Mouse (Mus musculus) liver, postnatal 0 days (tissue): ENCODE measurements at regions not wholly inside any gene's neighbourhood (a gene's known extent, or its start where the extent isn't known, plus 50 kb on each side); places are given as distances from the start of the nearest gene placed in this dataset.
A peak's percentile ranks its signal among the peaks of the same experiment; 100 is the strongest.

Experiments
- ATAC-seq: fragments of 200-750 bp; cut with Nextera tagmentation; 2 replicates; pipeline ENCODE4 v1.8.0; 2017; ENCODE audit warnings: mild to moderate bottlenecking, moderate library complexity
- DNase-seq: peaks from one replicate; pipeline ENCODE4 v3.0.0-alpha.2; 2016
- H3K27ac ChIP-seq: fragments of 300-500 bp; sonication (generic); 2 replicates; pipeline ENCODE4 v1.5.1; 2014; ENCODE audit warnings: antibody characterized with exemption, moderate library complexity, mild to moderate bottlenecking, low read depth
- H3K27me3 ChIP-seq: fragments of 300-500 bp; sonication (generic); 2 replicates; pipeline ENCODE4 v1.6.1; 2014; ENCODE audit warnings: low read length, control low read depth, mixed read lengths; ENCODE audit not compliant: insufficient read depth
- H3K36me3 ChIP-seq: fragments of 300-500 bp; sonication (generic); replicated peaks from 2 replicates; pipeline ENCODE4 v1.6.1; 2014; ENCODE audit warnings: mild to moderate bottlenecking, control low read depth, low read length, moderate library complexity, mixed read lengths; ENCODE audit not compliant: insufficient read depth
- H3K4me1 ChIP-seq: fragments of 300-500 bp; sonication (generic); 2 replicates; pipeline ENCODE4 v1.6.1; 2014; ENCODE audit warnings: antibody characterized with exemption, mild to moderate bottlenecking, control low read depth; ENCODE audit not compliant: insufficient read depth
- H3K4me2 ChIP-seq: fragments of 300-500 bp; sonication (generic); 2 replicates; pipeline ENCODE4 v1.6.1; 2014; ENCODE audit warnings: low read depth, mild to moderate bottlenecking, low read length, moderate library complexity, mixed read lengths
- H3K4me3 ChIP-seq: fragments of 300-500 bp; sonication (generic); 2 replicates; pipeline ENCODE4 v1.5.1; 2014; ENCODE audit warnings: low read depth, low read length
- H3K9ac ChIP-seq: fragments of 300-500 bp; sonication (generic); replicated peaks from 2 replicates; pipeline ENCODE4 v1.6.1; 2014; ENCODE audit warnings: mild to moderate bottlenecking, moderate library complexity
- H3K9me3 ChIP-seq: fragments of 300-500 bp; sonication (generic); 2 replicates; pipeline ENCODE4 v1.6.1; 2016; ENCODE audit warnings: mild to moderate bottlenecking, control low read depth, low read length, mixed read lengths
- CTCF ChIP-seq: sonication (generic); IDR thresholded peaks from 2 replicates; pipeline ENCODE4 v1.5.1; 2016; ENCODE audit warnings: antibody characterized with exemption, low read depth
- EP300 ChIP-seq: IDR thresholded peaks from 2 replicates; pipeline ENCODE4 v1.6.1; 2016; ENCODE audit warnings: antibody characterized with exemption, low read depth, mild to moderate bottlenecking
- WGBS: fragments of 180-500 bp; shearing (Covaris S2); extraction: QIAGEN DNeasy Blood & Tissue Kit; methylation state at CpG from one replicate; pipeline ENCODE4 v1.1.7; 2014; ENCODE audit not compliant: insufficient replicate concordance; 5-methylcytosine and 5-hydroxymethylcytosine counted together

- no peak for ATAC-seq
- Histone ChIP-seq H3K27ac (no peak overlapping the region), H3K4me1 (no peaks in the 10 kb centered on the region), H3K4me3 (no peak overlapping the region), H3K9me3 (no peaks in the 10 kb centered on the region), H3K4me2 (no peak overlapping the region), H3K27me3 (no peaks in the 10 kb centered on the region), H3K36me3 (no peaks in the 10 kb centered on the region), H3K9ac (no peak overlapping the region)
- no peak for DNase-seq
- TF ChIP-seq CTCF (no peak), EP300 (no peak)
These were observed 5024.1 kb upstream of the Gm7489 start for GRCm38 (mm10) chr15:48860627-48861026.

- TF ChIP-seq CTCF (no peak), EP300 (no peak)
- H3K9ac ChIP-seq = no peak overlapping the region
- H3K27me3 ChIP-seq = no peaks in the 10 kb centered on the region
- H3K9me3 ChIP-seq = no peaks in the 10 kb centered on the region
- DNase-seq (no peak), ATAC-seq (peak; percentile 64)
- H3K4me2 ChIP-seq = no peak overlapping the region
- no peaks in the 10 kb centered on the region for H3K4me1 ChIP-seq
- H3K27ac ChIP-seq = no peak overlapping the region
- no peaks in the 10 kb centered on the region for H3K36me3 ChIP-seq
- 43% methylated on average over 3 of the region's 3 CpGs for WGBS
- no peak overlapping the region for H3K4me3 ChIP-seq
These were observed 4986.2 kb upstream of the Gm7489 start for GRCm38 (mm10) chr15:48898546-48898945.

GRCm38 (mm10) chr15:48904687-48905086 is 4980.0 kb upstream of the Gm7489 start:
- Histone ChIP-seq H3K27ac (no peak overlapping the region), H3K4me3 (no peak overlapping the region), H3K4me1 (no peaks in the 10 kb centered on the region), H3K4me2 (no peak overlapping the region), H3K9ac (no peak overlapping the region), H3K36me3 (no peaks in the 10 kb centered on the region), H3K9me3 (no peaks in the 10 kb centered on the region), H3K27me3 (no peaks in the 10 kb centered on the region)
- no peak for TF ChIP-seq CTCF
- TF ChIP-seq EP300 = no peak
- no peak for ATAC-seq
- 55% methylated on average over 3 of the region's 3 CpGs for WGBS
- DNase-seq = no peak

GRCm38 (mm10) chr15:48925940-48926339 is 4958.8 kb upstream of the Gm7489 start:
- Histone ChIP-seq H3K4me1 (no peaks in the 10 kb centered on the region), H3K36me3 (no peaks in the 10 kb centered on the region), H3K27ac (no peak overlapping the region), H3K4me3 (no peak overlapping the region), H3K27me3 (no peaks in the 10 kb centered on the region), H3K4me2 (no peak overlapping the region), H3K9ac (no peak overlapping the region), H3K9me3 (no peaks in the 10 kb centered on the region)
- no peak for TF ChIP-seq EP300
- TF ChIP-seq CTCF = peak; percentile 23; the same call in 1 of the 2 replicates
- no peak for DNase-seq
- WGBS = 30% methylated on average over 3 of the region's 3 CpGs
- no peak for ATAC-seq

GRCm38 (mm10) chr15:48946150-48946549 is 4938.6 kb upstream of the Gm7489 start:
- no peak overlapping the region for H3K9ac ChIP-seq
- 70% methylated on average over 2 of the region's 2 CpGs for WGBS
- H3K4me2 ChIP-seq = no peak overlapping the region
- no peaks in the 10 kb centered on the region for H3K27me3 ChIP-seq
- no peak overlapping the region for H3K4me3 ChIP-seq
- no peaks in the 10 kb centered on the region for H3K36me3 ChIP-seq
- ATAC-seq (no peak), DNase-seq (no peak)
- no peaks in the 10 kb centered on the region for H3K4me1 ChIP-seq
- H3K9me3 ChIP-seq = no peaks in the 10 kb centered on the region
- no peak for TF ChIP-seq EP300
- no peak for TF ChIP-seq CTCF
- H3K27ac ChIP-seq = no peak overlapping the region

GRCm38 (mm10) chr15:48976176-48976575 is 4908.5 kb upstream of the Gm7489 start:
- TF ChIP-seq CTCF (no peak), EP300 (no peak)
- no peak for ATAC-seq

GRCm38 (mm10) chr15:48976583-48976982 is 4908.1 kb upstream of the Gm7489 start:
- ATAC-seq = no peak
- H3K27ac ChIP-seq = no peak overlapping the region

More at GRCm38 (mm10) chr15:48976176-48976575, 4908.5 kb upstream of the Gm7489 start:
- no peaks in the 10 kb centered on the region for H3K9me3 ChIP-seq
- WGBS = 61% methylated on average over 4 of the region's 4 CpGs
- no peaks in the 10 kb centered on the region for H3K27me3 ChIP-seq
- H3K4me1 ChIP-seq = no peaks in the 10 kb centered on the region
- H3K27ac ChIP-seq = no peak overlapping the region
- no peaks in the 10 kb centered on the region for H3K36me3 ChIP-seq
- no peak overlapping the region for H3K9ac ChIP-seq
- no peak overlapping the region for H3K4me3 ChIP-seq
- H3K4me2 ChIP-seq = no peak overlapping the region
- no peak for DNase-seq

More at GRCm38 (mm10) chr15:48976583-48976982, 4908.1 kb upstream of the Gm7489 start:
- Histone ChIP-seq H3K9ac (no peak overlapping the region), H3K36me3 (no peaks in the 10 kb centered on the region), H3K27me3 (no peaks in the 10 kb centered on the region), H3K4me2 (no peak overlapping the region), H3K9me3 (no peaks in the 10 kb centered on the region), H3K4me3 (no peak overlapping the region), H3K4me1 (no peaks in the 10 kb centered on the region)
- no peak for TF ChIP-seq CTCF
- no peak for TF ChIP-seq EP300
- DNase-seq = no peak
- 77% methylated on average over 5 of the region's 5 CpGs for WGBS
